Mouse (Mus musculus) ovary, adult 2 months (tissue): ENCODE measurements around the gene C1qa. TPM values are rescaled to one million over a fixed set of nuclear protein-coding genes. Genes with fewer than 3 reads are reported as not detected.

ENCODE experiments used
- polyA plus RNA-seq: library from polyadenylated mRNA; depleted of rRNA; stranded (reverse); fragments of >200 nt; gene quantifications from 2 replicates; pipeline ENCODE4 v1.2.3, GENCODE M21; 2012; rRNA removed

The C1qa gene
- polyA plus RNA-seq: 84.2 and 92.3 TPM in 2 replicates

GRCm38 (mm10) chr4:136898637-136899036 is at the start of gene C1qa:
TSS of gene C1qa (minus strand) at chr4:136898803.

GRCm38 (mm10) chr4:136892811-136893210 is 5.8 kb downstream of the C1qa start, which contains the start of gene C1qc:
TSS of gene C1qc (minus strand) at chr4:136893065.

GRCm38 (mm10) chr4:136886101-136886500 is 12.5 kb downstream of the C1qa start, which contains the start of gene C1qb:
TSS of gene C1qb (minus strand) at chr4:136886187.

Other genes with a start within 250 kb of the C1qa start
- gene Ephb2, start 62.8 kb downstream of the C1qa start, polyA plus RNA-seq: 64.1 and 74.2 TPM in 2 replicates
- 128 and 171 TPM in 2 replicates for gene C1qb, start 12.6 kb downstream of the C1qa start, polyA plus RNA-seq
- 185 and 205 TPM in 2 replicates for gene C1qc, start 5.7 kb downstream of the C1qa start, polyA plus RNA-seq
- 2.0 and 4.5 TPM in 2 replicates for gene Epha8, start 58.0 kb upstream of the C1qa start, polyA plus RNA-seq
- gene Zbtb40, start 150.0 kb upstream of the C1qa start, polyA plus RNA-seq: 20.4 and 21.2 TPM in 2 replicates